Mouse (Mus musculus) hindbrain, embryonic 11.5 days (tissue): ENCODE results near the gene Rnf144a. TPM values are rescaled to one million over a fixed set of nuclear protein-coding genes. Genes with fewer than 3 reads are reported as not detected.

Source experiments
- ATAC-seq: fragments of 200-750 bp; cut with Nextera tagmentation; 2 replicates; pipeline ENCODE4 v1.8.0; 2017; ENCODE audit warnings: mild to moderate bottlenecking, moderate TSS enrichment, moderate library complexity; ENCODE audit not compliant: low FRiP score
- DNase-seq: peaks from one replicate; pipeline ENCODE4 v3.0.0-alpha.2; 2015; ENCODE audit warnings: low spot score
- H3K27ac ChIP-seq: fragments of 300-500 bp; sonication (generic); 2 replicates; pipeline ENCODE4 v1.5.1; 2014; ENCODE audit warnings: mild to moderate bottlenecking, low read depth, low read length
- H3K27me3 ChIP-seq: fragments of 300-500 bp; sonication (generic); 2 replicates; pipeline ENCODE4 v1.6.1; 2014; ENCODE audit warnings: mild to moderate bottlenecking, low read length, moderate library complexity, mixed read lengths; ENCODE audit not compliant: control insufficient read depth, insufficient read depth
- H3K36me3 ChIP-seq: fragments of 300-500 bp; sonication (generic); 2 replicates; pipeline ENCODE4 v1.6.1; 2014; ENCODE audit warnings: mild to moderate bottlenecking, low read length, moderate library complexity, mixed read lengths; ENCODE audit not compliant: control insufficient read depth, insufficient read depth
- H3K4me1 ChIP-seq: fragments of 300-500 bp; sonication (generic); replicated peaks from 2 replicates; pipeline ENCODE4 v1.6.1; 2014; ENCODE audit warnings: low read length, mixed read lengths; ENCODE audit not compliant: control insufficient read depth, insufficient read depth
- H3K4me2 ChIP-seq: fragments of 300-500 bp; sonication (generic); replicated peaks from 2 replicates; pipeline ENCODE4 v1.6.1; 2014; ENCODE audit warnings: mild to moderate bottlenecking, low read depth, low read length
- H3K4me3 ChIP-seq: fragments of 300-500 bp; sonication (generic); 2 replicates; pipeline ENCODE4 v1.5.1; 2014; ENCODE audit warnings: low read depth, low read length
- H3K9ac ChIP-seq: fragments of 300-500 bp; sonication (generic); 2 replicates; pipeline ENCODE4 v1.6.1; 2014; ENCODE audit warnings: low read depth, low read length
- H3K9me3 ChIP-seq: fragments of 300-500 bp; sonication (generic); 2 replicates; pipeline ENCODE4 v1.6.1; 2016; ENCODE audit warnings: low read length; ENCODE audit not compliant: control insufficient read depth
- WGBS: fragments of 180-500 bp; shearing (Covaris S2); extraction: QIAGEN DNeasy Blood & Tissue Kit; methylation state at CpG from one replicate; pipeline ENCODE4 v1.1.7; 2014; 5-methylcytosine and 5-hydroxymethylcytosine counted together
- polyA plus RNA-seq: library from polyadenylated mRNA; unstranded; fragments of >200 nt; fragmentation: Nextera tagmentation; extraction: Ambion mirVana; gene quantifications from 2 replicates; pipeline ENCODE4 v1.2.1, GENCODE M21; 2014

The Rnf144a gene
- polyA plus RNA-seq, 1 experiment from 2014 or later: 30.8 TPM

- Histone ChIP-seq H3K4me3 (no peak overlapping the region), H3K27me3 (no peaks in the 10 kb centered on the region), H3K9me3 (no peaks in the 10 kb centered on the region), H3K27ac (no peak overlapping the region), H3K36me3 (no peaks in the 10 kb centered on the region), H3K4me2 (no peak overlapping the region), H3K9ac (no peak overlapping the region), H3K4me1 (no peaks in the 10 kb centered on the region)
- WGBS: 82% methylated on average over 1 of the region's 1 CpGs
- ATAC-seq (no peak), DNase-seq (no peak)
These were observed 81.4 kb downstream of the Rnf144a start for GRCm38 (mm10) chr12:26333678-26334077.

GRCm38 (mm10) chr12:26331048-26331447, 84.0 kb downstream of the Rnf144a start:
- Histone ChIP-seq H3K4me1 (no peaks in the 10 kb centered on the region), H3K4me2 (no peak overlapping the region), H3K9ac (no peak overlapping the region), H3K36me3 (peaks cover 2% of the 10 kb centered on the region; the same call in 1 of the 2 replicates), H3K9me3 (no peaks in the 10 kb centered on the region), H3K27ac (no peak overlapping the region), H3K4me3 (no peak overlapping the region), H3K27me3 (no peaks in the 10 kb centered on the region)
- ATAC-seq (no peak), DNase-seq (no peak)
- WGBS: 76% methylated on average over 3 of the region's 3 CpGs

GRCm38 (mm10) chr12:26329756-26330155, 85.3 kb downstream of the Rnf144a start:
- Histone ChIP-seq H3K4me1 (no peaks in the 10 kb centered on the region), H3K36me3 (peaks cover 3% of the 10 kb centered on the region; the same call in 1 of the 2 replicates), H3K4me2 (no peak overlapping the region), H3K9ac (no peak overlapping the region), H3K9me3 (no peaks in the 10 kb centered on the region), H3K4me3 (no peak overlapping the region), H3K27me3 (no peaks in the 10 kb centered on the region), H3K27ac (no peak overlapping the region)
- 84% methylated on average over 5 of the region's 5 CpGs for WGBS
- ATAC-seq (no peak), DNase-seq (no peak)

- WGBS: 83% methylated on average over 6 of the region's 6 CpGs
- ATAC-seq: no peak
These were observed 85.9 kb downstream of the Rnf144a start for GRCm38 (mm10) chr12:26329031-26329675.

GRCm38 (mm10) chr12:26323783-26324364, 91.2 kb downstream of the Rnf144a start:
- ATAC-seq: no peak
- Histone ChIP-seq H3K27me3 (no peaks in the 10 kb centered on the region), H3K9me3 (no peaks in the 10 kb centered on the region), H3K4me2 (no peak overlapping the region), H3K4me1 (no peaks in the 10 kb centered on the region), H3K9ac (no peak overlapping the region), H3K36me3 (peaks cover 3% of the 10 kb centered on the region; the same call in 1 of the 2 replicates), H3K27ac (no peak overlapping the region), H3K4me3 (no peak overlapping the region)
- no peak for DNase-seq
- 91% methylated on average over 5 of the region's 5 CpGs for WGBS

More at GRCm38 (mm10) chr12:26329031-26329675, 85.9 kb downstream of the Rnf144a start:
- no peak overlapping the region for H3K27ac ChIP-seq
- no peaks in the 10 kb centered on the region for H3K27me3 ChIP-seq
- no peak overlapping the region for H3K4me2 ChIP-seq
- no peaks in the 10 kb centered on the region for H3K9me3 ChIP-seq
- peaks cover 3% of the 10 kb centered on the region; the same call in 1 of the 2 replicates for H3K36me3 ChIP-seq
- no peak overlapping the region for H3K4me3 ChIP-seq
- H3K9ac ChIP-seq: no peak overlapping the region
- H3K4me1 ChIP-seq: no peaks in the 10 kb centered on the region
- DNase-seq: no peak

- H3K4me1 ChIP-seq: no peaks in the 10 kb centered on the region
- H3K27me3 ChIP-seq: no peaks in the 10 kb centered on the region
- no peaks in the 10 kb centered on the region for H3K9me3 ChIP-seq
- no peak overlapping the region for H3K4me3 ChIP-seq
- no peak overlapping the region for H3K27ac ChIP-seq
- WGBS: 82% methylated on average over 3 of the region's 3 CpGs
- no peak for DNase-seq
- no peak for ATAC-seq
- no peak overlapping the region for H3K4me2 ChIP-seq
- H3K9ac ChIP-seq: no peak overlapping the region
- H3K36me3 ChIP-seq: no peaks in the 10 kb centered on the region
These were observed 98.8 kb downstream of the Rnf144a start for GRCm38 (mm10) chr12:26316261-26316660.

- WGBS: 48% methylated on average over 5 of the region's 5 CpGs
- Histone ChIP-seq H3K27me3 (no peaks in the 10 kb centered on the region), H3K4me3 (no peak overlapping the region), H3K4me1 (no peaks in the 10 kb centered on the region), H3K27ac (no peak overlapping the region), H3K4me2 (no peak overlapping the region), H3K36me3 (no peaks in the 10 kb centered on the region), H3K9ac (no peak overlapping the region), H3K9me3 (no peaks in the 10 kb centered on the region)
- peak; percentile 53 for DNase-seq
- no peak for ATAC-seq
These were observed 100.1 kb downstream of the Rnf144a start for GRCm38 (mm10) chr12:26314959-26315358.

GRCm38 (mm10) chr12:26311548-26311947, 103.5 kb downstream of the Rnf144a start:
- ATAC-seq (no peak), DNase-seq (peak; percentile 75)
- Histone ChIP-seq H3K27ac (no peak overlapping the region), H3K9me3 (no peaks in the 10 kb centered on the region), H3K4me1 (no peaks in the 10 kb centered on the region), H3K9ac (no peak overlapping the region), H3K4me3 (no peak overlapping the region), H3K27me3 (no peaks in the 10 kb centered on the region), H3K4me2 (no peak overlapping the region), H3K36me3 (no peaks in the 10 kb centered on the region)

- DNase-seq (no peak), ATAC-seq (no peak)
- no peak overlapping the region for H3K4me2 ChIP-seq
- 91% methylated on average over 11 of the region's 11 CpGs for WGBS
- no peaks in the 10 kb centered on the region for H3K9me3 ChIP-seq
- no peak overlapping the region for H3K4me3 ChIP-seq
- H3K27ac ChIP-seq: no peak overlapping the region
- no peaks in the 10 kb centered on the region for H3K4me1 ChIP-seq
- H3K27me3 ChIP-seq: no peaks in the 10 kb centered on the region
- no peak overlapping the region for H3K9ac ChIP-seq
- no peaks in the 10 kb centered on the region for H3K36me3 ChIP-seq
These were observed 104.8 kb downstream of the Rnf144a start for GRCm38 (mm10) chr12:26310247-26310646.
